Mouse (Mus musculus): Measurements from ENCODE around the gene Cpsf6.

Gene Cpsf6

DNA sequence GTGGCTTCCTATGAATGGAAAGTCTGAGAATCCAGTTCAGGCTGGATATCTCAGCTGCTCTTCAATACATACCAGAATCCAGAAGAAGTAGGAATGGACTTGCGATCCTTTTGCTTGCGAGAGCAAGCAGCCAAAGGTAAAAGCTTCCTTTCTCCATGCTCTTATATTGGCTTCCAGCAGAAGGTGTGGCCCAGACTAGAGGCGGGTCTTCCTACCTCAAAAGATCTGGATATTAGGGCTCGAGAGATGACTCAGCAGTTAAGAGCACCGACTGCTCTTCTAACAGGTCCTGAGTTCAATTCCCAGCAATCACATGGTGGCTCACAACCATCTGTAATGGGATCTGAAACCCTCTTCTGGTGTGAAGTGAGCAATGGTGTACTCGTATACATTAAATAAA is at the start of gene Cpsf6:
Gene Cpsf6 (minus strand): TSS at position 108 of the 400 bp plus-strand sequence.
- DNase-seq (ENCODE audit: extremely low read depth, insufficient read length, low spot score): no peak

- DNase-seq (ENCODE audit: extremely low read depth, insufficient read length, low spot score): no peak
Measured at GRCm38 (mm10) chr10:117426615-117426969, 46.8 kb upstream of the Cpsf6 start.

GRCm38 (mm10) chr10:117425907-117426614 is 46.2 kb upstream of the Cpsf6 start:
- no peak for DNase-seq (ENCODE audit: extremely low read depth, insufficient read length, low spot score)

DNA sequence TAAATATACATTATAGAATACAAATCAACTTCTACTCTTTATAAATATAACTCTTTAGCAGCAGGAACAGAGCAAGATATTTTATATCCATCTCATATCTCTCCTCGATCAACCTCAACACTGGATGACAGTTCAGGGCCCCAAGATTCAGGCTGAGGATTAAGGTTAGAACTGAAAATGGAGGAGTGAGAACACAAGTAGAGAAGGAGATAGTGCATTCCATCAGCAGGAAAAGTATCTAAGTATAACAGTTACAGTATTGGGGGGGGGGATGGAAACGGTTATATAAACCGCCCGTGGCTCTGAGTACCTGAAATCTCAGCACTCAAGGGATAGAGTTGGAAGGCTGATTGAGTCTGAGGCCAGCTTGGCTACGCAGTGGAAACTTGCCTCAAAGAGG is 45.2 kb upstream of the Cpsf6 start:
- DNase-seq (ENCODE audit: extremely low read depth, insufficient read length, low spot score): no peak

GRCm38 (mm10) chr10:117424146-117424905 is 44.5 kb upstream of the Cpsf6 start:
- no peak for DNase-seq (ENCODE audit: extremely low read depth, insufficient read length, low spot score)

DNA sequence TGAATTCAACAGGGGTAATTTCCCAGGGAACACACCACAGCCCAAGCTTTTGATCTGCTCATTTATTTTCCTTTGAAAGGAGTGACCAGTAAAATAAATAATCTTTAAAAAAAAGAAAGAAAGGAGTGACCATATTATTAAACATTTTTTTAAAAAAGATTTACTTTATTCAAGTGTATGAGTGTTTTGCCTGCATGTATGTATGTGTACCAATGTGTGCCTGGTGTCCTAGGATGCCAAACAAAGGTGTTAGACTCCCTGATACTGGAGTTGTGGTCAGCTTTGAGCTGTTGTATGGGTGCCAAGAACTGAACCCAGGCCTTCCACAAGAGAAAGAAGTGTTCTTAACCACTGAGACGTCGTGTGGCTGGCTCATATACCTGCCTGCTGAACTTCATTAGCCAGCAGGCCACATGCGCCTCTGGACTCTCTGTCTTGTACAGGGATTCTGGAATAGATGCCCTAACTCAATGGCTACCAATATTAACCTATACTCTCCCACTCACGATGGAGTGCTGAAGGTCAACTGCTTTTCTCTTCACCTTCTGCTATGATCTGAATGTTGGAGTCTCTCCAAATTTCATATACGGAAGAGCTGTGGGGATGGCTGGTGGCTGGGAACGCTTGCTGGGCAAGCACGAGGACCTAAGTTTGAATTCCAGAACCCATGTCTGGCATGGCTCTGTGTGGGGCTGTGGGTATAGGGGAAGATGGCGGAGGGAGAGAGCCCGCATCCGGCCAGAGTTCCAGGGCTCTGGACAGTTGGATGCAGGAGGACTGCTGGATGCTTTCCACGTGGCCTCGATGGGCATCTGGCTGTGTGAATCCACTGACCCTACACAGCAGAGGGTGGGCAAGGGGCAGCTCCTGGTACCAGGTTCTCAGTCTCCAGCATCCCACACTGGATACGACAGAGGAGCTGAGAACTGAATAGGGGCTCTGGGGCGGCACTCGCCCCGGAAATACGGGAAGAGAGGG is 43.5 kb upstream of the Cpsf6 start:
- no peak for DNase-seq (ENCODE audit: extremely low read depth, insufficient read length, low spot score)

DNA sequence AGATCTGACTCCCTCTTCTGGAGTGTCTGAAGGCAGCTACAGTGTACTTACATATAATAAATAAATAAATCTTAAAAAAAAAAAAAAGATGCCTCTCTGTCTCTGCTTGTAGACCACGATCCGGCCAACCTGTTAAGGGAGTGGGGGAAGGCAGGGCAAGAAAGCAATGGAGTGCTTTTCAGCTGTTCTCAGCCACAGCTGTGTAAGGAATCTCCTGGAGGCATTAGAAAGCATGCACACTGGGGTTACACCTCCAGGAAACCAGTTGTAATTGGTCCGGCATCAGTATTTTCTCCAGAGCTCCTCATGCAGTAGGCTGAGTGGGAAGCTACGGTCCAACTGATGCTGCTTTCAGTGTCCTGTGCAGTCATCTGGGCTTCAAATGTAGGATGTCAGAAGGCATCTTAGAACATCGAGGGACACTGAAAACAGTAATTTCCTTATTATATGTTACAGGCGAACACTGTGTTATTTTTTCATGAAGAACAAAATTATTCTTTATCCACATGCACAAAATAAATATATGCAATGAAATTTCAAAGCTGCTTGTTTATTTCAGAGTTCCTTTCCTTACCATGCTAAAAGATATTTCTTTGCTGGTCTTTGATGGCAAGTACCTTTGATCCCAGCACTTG is 42.5 kb upstream of the Cpsf6 start:
- DNase-seq (ENCODE audit: extremely low read depth, insufficient read length, low spot score): no peak

- DNase-seq (ENCODE audit: extremely low read depth, insufficient read length, low spot score): no peak
Measured at GRCm38 (mm10) chr10:117421283-117422107, 41.7 kb upstream of the Cpsf6 start.

- DNase-seq (ENCODE audit: extremely low read depth, insufficient read length, low spot score): no peak
Measured at GRCm38 (mm10) chr10:117420502-117421282, 40.9 kb upstream of the Cpsf6 start.

DNA sequence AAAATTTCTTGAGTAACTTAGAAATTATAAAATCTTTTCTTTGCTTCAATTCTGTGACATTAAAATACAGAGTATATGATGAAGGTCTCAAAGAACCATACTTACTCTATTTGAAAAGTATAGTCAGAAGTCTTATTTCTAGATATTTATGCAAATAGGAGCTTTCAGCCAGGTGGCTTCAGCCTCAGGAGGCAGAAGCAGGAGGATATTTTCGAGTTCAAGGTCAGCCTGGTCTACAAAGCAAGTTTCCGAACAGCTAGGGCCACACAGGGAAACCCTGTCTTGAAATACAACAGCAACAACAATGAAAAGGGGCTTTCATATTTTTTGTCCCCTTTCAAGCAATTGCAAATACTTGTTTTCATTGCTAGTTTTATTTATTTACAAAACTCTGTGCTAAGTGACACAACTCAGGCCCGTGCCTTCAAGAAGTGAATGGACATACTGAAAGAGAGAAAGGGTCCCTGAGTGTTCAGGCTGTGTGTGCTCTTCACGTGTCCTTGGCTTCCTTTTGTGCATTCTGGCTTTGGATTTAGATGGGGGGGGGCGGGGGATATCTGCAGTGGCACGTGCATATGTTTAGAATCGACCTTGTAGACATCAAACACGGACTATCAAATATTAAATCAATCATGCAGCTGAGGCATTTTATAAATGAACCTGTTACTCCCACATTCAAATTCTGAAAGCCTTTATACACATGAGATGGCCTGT is 39.9 kb upstream of the Cpsf6 start:
- DNase-seq (ENCODE audit: extremely low read depth, insufficient read length, low spot score): no peak

DNA sequence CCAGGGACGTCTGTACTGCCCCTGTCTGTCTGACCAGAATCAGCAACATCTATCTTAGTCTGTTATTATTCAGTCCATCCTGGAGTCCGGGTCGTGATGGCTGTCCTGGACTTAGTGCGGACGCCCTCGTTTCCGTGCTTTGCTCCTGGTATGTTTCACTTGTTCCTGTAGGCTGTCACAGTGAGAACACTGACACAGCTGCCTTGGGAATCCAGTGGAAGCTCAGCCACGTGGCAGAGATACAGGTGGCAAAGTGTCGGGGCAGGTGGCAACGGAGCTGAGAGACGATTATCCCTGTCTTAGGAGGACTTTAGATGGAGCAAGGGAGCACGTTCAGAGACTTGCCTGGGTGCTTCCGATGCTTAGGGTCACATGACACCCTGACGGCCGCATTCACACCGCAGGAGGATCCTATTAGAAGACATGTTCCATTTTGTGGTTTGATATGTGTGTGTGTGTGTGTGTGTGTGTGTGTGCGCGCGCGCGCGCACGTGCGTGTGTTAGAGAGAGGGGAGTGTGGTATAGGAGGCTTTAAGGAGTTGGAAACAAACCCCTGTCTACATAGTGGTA is 38.9 kb upstream of the Cpsf6 start:
- no peak for DNase-seq (ENCODE audit: extremely low read depth, insufficient read length, low spot score)

GRCm38 (mm10) chr10:117417772-117418667 is 38.2 kb upstream of the Cpsf6 start:
- no peak for DNase-seq (ENCODE audit: extremely low read depth, insufficient read length, low spot score)

GRCm38 (mm10) chr10:117417470-117417767 is 37.6 kb upstream of the Cpsf6 start:
- no peak for DNase-seq (ENCODE audit: extremely low read depth, insufficient read length, low spot score)

GRCm38 (mm10) chr10:117416636-117417469 is 37.0 kb upstream of the Cpsf6 start:
- DNase-seq (ENCODE audit: extremely low read depth, insufficient read length, low spot score): no peak

GRCm38 (mm10) chr10:117416095-117416494 is 36.3 kb upstream of the Cpsf6 start:
- no peak for DNase-seq (ENCODE audit: extremely low read depth, insufficient read length, low spot score)

- no peak for DNase-seq (ENCODE audit: extremely low read depth, insufficient read length, low spot score)
Measured at GRCm38 (mm10) chr10:117415364-117416057, 35.7 kb upstream of the Cpsf6 start.

Measured in 3134 (cell line).